Mouse (Mus musculus) forebrain, postnatal 0 days (tissue): Measurements from ENCODE around the gene Cxcl16. TPM values are rescaled to one million over a fixed set of nuclear protein-coding genes. Genes with fewer than 3 reads are reported as not detected.
"Not testable (repeated sequence)": the region's sequence is repeated elsewhere in the genome, so short reads cannot be mapped to it uniquely, and the experiment has no call there.

Source experiments
- ATAC-seq: fragments of 200-750 bp; cut with Nextera tagmentation; 2 replicates; pipeline ENCODE4 v1.8.0; 2017; ENCODE audit warnings: mild to moderate bottlenecking, moderate library complexity
- DNase-seq: peaks from one replicate; pipeline ENCODE4 v3.0.0-alpha.2; 2015
- H3K27ac ChIP-seq: fragments of 300-500 bp; sonication (generic); 2 replicates; pipeline ENCODE4 v1.5.1; 2014; ENCODE audit warnings: low read depth, mild to moderate bottlenecking, antibody characterized with exemption, low read length, moderate library complexity, mixed read lengths
- H3K27me3 ChIP-seq: fragments of 300-500 bp; sonication (generic); 2 replicates; pipeline ENCODE4 v1.6.1; 2014; ENCODE audit warnings: mild to moderate bottlenecking, low read length, mixed read lengths; ENCODE audit not compliant: insufficient read depth
- H3K36me3 ChIP-seq: fragments of 300-500 bp; sonication (generic); 2 replicates; pipeline ENCODE4 v1.6.1; 2014; ENCODE audit warnings: mild to moderate bottlenecking, moderate library complexity; ENCODE audit not compliant: insufficient read depth
- H3K4me1 ChIP-seq: fragments of 300-500 bp; sonication (generic); 2 replicates; pipeline ENCODE4 v1.6.1; 2014; ENCODE audit warnings: antibody characterized with exemption; ENCODE audit not compliant: insufficient read depth
- H3K4me2 ChIP-seq: fragments of 300-500 bp; sonication (generic); 2 replicates; pipeline ENCODE4 v1.6.1; 2014; ENCODE audit warnings: low read depth, mild to moderate bottlenecking, moderate library complexity
- H3K4me3 ChIP-seq: fragments of 300-500 bp; sonication (generic); 2 replicates; pipeline ENCODE4 v1.5.1; 2014; ENCODE audit warnings: low read depth, low read length, mixed read lengths
- H3K9ac ChIP-seq: fragments of 300-500 bp; sonication (generic); 2 replicates; pipeline ENCODE4 v1.6.1; 2014; ENCODE audit warnings: mild to moderate bottlenecking
- H3K9me3 ChIP-seq: fragments of 300-500 bp; sonication (generic); 2 replicates; pipeline ENCODE4 v1.6.1; 2016; ENCODE audit warnings: low read length
- CTCF ChIP-seq: sonication (generic); IDR thresholded peaks from 2 replicates; pipeline ENCODE4 v1.5.1; 2016; ENCODE audit warnings: antibody characterized with exemption, control low read depth, low read depth
- WGBS: fragments of 180-500 bp; shearing (Covaris S2); extraction: QIAGEN DNeasy Blood & Tissue Kit; methylation state at CpG from one replicate; pipeline ENCODE4 v1.1.7; 2014; 5-methylcytosine and 5-hydroxymethylcytosine counted together
- polyA plus RNA-seq: library from polyadenylated mRNA; unstranded; fragments of >200 nt; fragmentation: Nextera tagmentation; extraction: Ambion mirVana; gene quantifications from 2 replicates; pipeline ENCODE4 v1.2.1, GENCODE M21; 2015
- total RNA-seq: library from RNA; depleted of rRNA; stranded (reverse); fragments of >200 nt; gene quantifications from 2 replicates; pipeline ENCODE4 v1.2.3, GENCODE M21; 2014

The Cxcl16 gene
- total and polyA plus RNA-seq, 2 experiments from 2014 or later: 2.3 to 2.4 TPM

GRCm38 (mm10) chr11:70432895-70433568, 26.8 kb downstream of the Cxcl16 start:
- DNase-seq (no peak), ATAC-seq (peak; percentile 7)
- TF ChIP-seq CTCF: 0 out of 2 replicates have a peak, but pooled peaks have one; percentile 5
- WGBS: 4% methylated on average over 15 of the region's 15 CpGs
- Histone ChIP-seq H3K4me3 (peak overlapping the region; percentile 81), H3K9ac (peak overlapping the region; percentile 93), H3K27ac (peak overlapping the region; percentile 94), H3K4me1 (peaks cover 9% of the 10 kb centered on the region), H3K4me2 (peak overlapping the region; percentile 80), H3K9me3 (no peaks in the 10 kb centered on the region), H3K27me3 (no peaks in the 10 kb centered on the region), H3K36me3 (peaks cover 21% of the 10 kb centered on the region)

GRCm38 (mm10) chr11:70432048-70432894, 27.5 kb downstream of the Cxcl16 start, which contains the start of gene Arrb2:
Arrb2 (plus strand) TSS chr11:70432635.
- H3K27ac ChIP-seq: peak within 1 kb of the TSS; percentile 94
- H3K4me3 ChIP-seq: peak within 1 kb of the TSS; percentile 81
- peaks cover 14% of the 10 kb centered on the region for H3K36me3 ChIP-seq
- H3K9me3 ChIP-seq: no peaks in the 10 kb centered on the region
- peak within 1 kb of the TSS; percentile 80 for H3K4me2 ChIP-seq
- DNase-seq (peak; percentile 99), ATAC-seq (peak; percentile 97)
- peak within 1 kb of the TSS; percentile 93 for H3K9ac ChIP-seq
- H3K27me3 ChIP-seq: no peaks in the 10 kb centered on the region
- peaks cover 9% of the 10 kb centered on the region for H3K4me1 ChIP-seq
- under 1% methylated on average over 59 of the region's 75 CpGs for WGBS
- TF ChIP-seq CTCF: peak; percentile 78

- WGBS: 21% methylated on average over 5 of the region's 5 CpGs
Measured at GRCm38 (mm10) chr11:70431574-70431973, 28.2 kb downstream of the Cxcl16 start.

GRCm38 (mm10) chr11:70426598-70426997, 33.2 kb downstream of the Cxcl16 start:
- 61% methylated on average over 6 of the region's 6 CpGs for WGBS
- ATAC-seq: not testable (repeated sequence)

More at GRCm38 (mm10) chr11:70431574-70431973, 28.2 kb downstream of the Cxcl16 start:
- H3K9ac ChIP-seq: peak overlapping the region; percentile 93; the same call in 1 of the 2 replicates
- H3K4me1 ChIP-seq: peaks cover 9% of the 10 kb centered on the region
- H3K4me3 ChIP-seq: peak overlapping the region; percentile 81
- H3K9me3 ChIP-seq: no peaks in the 10 kb centered on the region
- H3K4me2 ChIP-seq: peak overlapping the region; percentile 80; the same call in 1 of the 2 replicates
- no peak for DNase-seq
- no peak for ATAC-seq
- H3K27ac ChIP-seq: peak overlapping the region; percentile 94
- TF ChIP-seq CTCF: no peak
- H3K36me3 ChIP-seq: peaks cover 7% of the 10 kb centered on the region
- H3K27me3 ChIP-seq: no peaks in the 10 kb centered on the region

GRCm38 (mm10) chr11:70419486-70419885, 40.3 kb downstream of the Cxcl16 start:
- WGBS: 61% methylated on average over 5 of the region's 5 CpGs
- H3K27me3 ChIP-seq: no peaks in the 10 kb centered on the region

More at GRCm38 (mm10) chr11:70426598-70426997, 33.2 kb downstream of the Cxcl16 start:
- not testable (repeated sequence) for DNase-seq, H3K4me2 ChIP-seq, H3K9me3 ChIP-seq, H3K36me3 ChIP-seq, H3K27me3 ChIP-seq, H3K4me3 ChIP-seq, H3K9ac ChIP-seq, H3K27ac ChIP-seq, H3K4me1 ChIP-seq

GRCm38 (mm10) chr11:70418199-70418598, 41.6 kb downstream of the Cxcl16 start:
- WGBS: 71% methylated on average over 4 of the region's 4 CpGs
- no peak for DNase-seq
- H3K4me3 ChIP-seq: no peak overlapping the region

More at GRCm38 (mm10) chr11:70419486-70419885, 40.3 kb downstream of the Cxcl16 start:
- ATAC-seq (no peak), DNase-seq (no peak)
- no peak overlapping the region for H3K4me3 ChIP-seq
- no peak for TF ChIP-seq CTCF
- no peak overlapping the region for H3K9ac ChIP-seq
- H3K4me2 ChIP-seq: no peak overlapping the region
- H3K27ac ChIP-seq: no peak overlapping the region
- no peaks in the 10 kb centered on the region for H3K9me3 ChIP-seq
- H3K4me1 ChIP-seq: no peaks in the 10 kb centered on the region
- H3K36me3 ChIP-seq: no peaks in the 10 kb centered on the region

GRCm38 (mm10) chr11:70413961-70414360, 45.8 kb downstream of the Cxcl16 start:
- peak; percentile 94 for TF ChIP-seq CTCF

More at GRCm38 (mm10) chr11:70418199-70418598, 41.6 kb downstream of the Cxcl16 start:
- ATAC-seq: no peak
- no peak for TF ChIP-seq CTCF
- Histone ChIP-seq H3K4me2 (no peak overlapping the region), H3K9ac (no peak overlapping the region), H3K27ac (no peak overlapping the region), H3K9me3 (no peaks in the 10 kb centered on the region), H3K36me3 (no peaks in the 10 kb centered on the region), H3K27me3 (no peaks in the 10 kb centered on the region), H3K4me1 (no peaks in the 10 kb centered on the region)

More at GRCm38 (mm10) chr11:70413961-70414360, 45.8 kb downstream of the Cxcl16 start:
- Histone ChIP-seq H3K27me3 (no peaks in the 10 kb centered on the region), H3K9me3 (no peaks in the 10 kb centered on the region), H3K9ac (no peak overlapping the region), H3K36me3 (no peaks in the 10 kb centered on the region), H3K27ac (no peak overlapping the region), H3K4me1 (peaks cover 1% of the 10 kb centered on the region; the same call in 1 of the 2 replicates), H3K4me2 (no peak overlapping the region), H3K4me3 (no peak overlapping the region)
- ATAC-seq: no peak
- DNase-seq: peak; percentile 87
- 8% methylated on average over 3 of the region's 3 CpGs for WGBS
